Mouse (Mus musculus) fibroblast of lung, adult 2 months (primary cell): ENCODE data around the gene Stard13.
A peak's percentile ranks its signal among the peaks of the same experiment; 100 is the strongest.

ENCODE experiments used
- DNase-seq: peaks from one replicate; pipeline ENCODE4 v3.0.0-alpha.2; 2011; ENCODE audit warnings: low read depth

The Stard13 gene

GRCm38 (mm10) chr5:151142241-151142640 lies 91.4 kb downstream of the Stard13 start:
- peak; percentile 68 for DNase-seq

- DNase-seq, result no peak
Observed at GRCm38 (mm10) chr5:151137901-151138300, 95.7 kb downstream of the Stard13 start.

DNA sequence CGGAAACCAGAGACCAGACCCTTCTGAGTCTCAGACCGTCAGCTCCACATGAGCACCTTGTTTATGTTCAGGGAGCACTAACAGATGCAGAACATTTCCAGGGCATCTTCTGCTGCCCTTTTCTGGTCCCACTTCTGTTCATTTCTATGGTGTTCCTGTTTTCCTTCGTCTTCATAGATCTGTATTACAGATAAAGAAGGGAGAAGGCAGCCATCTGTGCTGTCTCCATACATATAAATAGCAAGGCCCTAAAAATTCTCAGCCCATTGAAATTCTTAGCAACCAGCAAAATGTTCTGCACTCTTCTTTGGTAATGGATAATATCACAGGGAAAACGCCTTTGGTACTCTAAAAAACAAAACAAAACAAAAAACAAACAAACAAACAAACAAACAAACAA lies 96.3 kb downstream of the Stard13 start:
- DNase-seq, result no peak

- DNase-seq, result no peak
Observed at GRCm38 (mm10) chr5:151135965-151136364, 97.7 kb downstream of the Stard13 start.

GRCm38 (mm10) chr5:151135078-151135826 lies 98.4 kb downstream of the Stard13 start:
- DNase-seq, result no peak

DNA sequence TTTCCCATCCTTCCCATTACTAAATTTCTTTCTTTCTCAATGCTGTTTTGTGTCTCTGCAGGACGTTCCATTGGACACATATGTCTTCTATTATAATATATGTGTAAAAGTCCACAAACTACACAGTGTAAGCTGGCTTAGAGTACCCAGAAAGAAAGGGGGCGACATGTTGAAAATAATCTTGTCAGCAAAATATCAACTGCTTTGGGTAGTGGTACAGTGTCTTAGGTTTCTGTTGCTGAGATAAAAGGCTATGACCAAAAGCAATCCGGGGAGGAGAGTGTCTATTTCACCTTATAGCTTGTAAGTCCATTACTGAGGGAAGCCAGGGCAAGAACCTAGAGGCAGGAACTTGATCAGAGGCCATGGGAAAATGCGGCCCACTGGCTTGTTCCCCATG lies 99.4 kb downstream of the Stard13 start:
- no peak for DNase-seq

GRCm38 (mm10) chr5:151133744-151134143 lies 99.9 kb downstream of the Stard13 start:
- DNase-seq, result no peak

DNA sequence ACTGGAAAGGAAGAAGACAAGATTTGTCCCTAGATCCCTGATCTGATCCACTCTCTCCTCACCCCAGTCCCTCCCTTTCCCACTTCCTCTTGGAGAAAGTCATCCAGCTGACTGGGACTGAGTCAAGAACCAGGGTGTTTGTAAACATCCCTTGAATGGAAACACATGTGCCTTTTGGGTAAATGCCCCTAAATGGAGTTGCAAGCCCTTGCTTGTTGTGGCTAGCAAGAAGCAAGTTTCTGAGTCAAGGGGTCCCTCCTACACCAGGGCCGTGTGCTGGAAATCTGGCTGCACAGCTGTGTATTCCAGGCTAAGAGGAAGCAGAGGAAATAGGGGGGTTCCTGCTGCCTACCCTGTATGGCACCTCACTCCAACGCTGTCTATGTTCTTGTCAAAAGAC lies 103.9 kb downstream of the Stard13 start:
- DNase-seq, result no peak

- DNase-seq, result no peak
Observed at GRCm38 (mm10) chr5:151127298-151127717, 106.3 kb downstream of the Stard13 start.

DNA sequence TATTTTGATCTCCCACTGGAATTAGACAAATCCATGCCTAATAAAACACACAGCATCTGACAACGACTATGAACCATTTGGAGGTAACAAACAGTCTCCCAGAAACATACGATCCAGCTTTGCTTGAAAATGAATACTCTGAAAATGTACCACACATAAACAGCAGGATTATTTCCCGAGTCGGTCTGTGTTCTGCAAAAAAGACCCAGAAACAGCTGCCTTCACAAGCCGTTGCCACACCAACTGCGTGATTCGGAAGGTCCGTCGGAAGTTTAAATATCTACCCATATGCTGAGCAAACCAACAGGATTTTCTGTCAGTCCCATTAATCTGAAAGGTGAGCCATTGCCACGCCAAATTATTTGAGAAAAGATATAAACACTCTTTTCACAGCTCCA lies 107.0 kb downstream of the Stard13 start:
- no peak for DNase-seq

DNA sequence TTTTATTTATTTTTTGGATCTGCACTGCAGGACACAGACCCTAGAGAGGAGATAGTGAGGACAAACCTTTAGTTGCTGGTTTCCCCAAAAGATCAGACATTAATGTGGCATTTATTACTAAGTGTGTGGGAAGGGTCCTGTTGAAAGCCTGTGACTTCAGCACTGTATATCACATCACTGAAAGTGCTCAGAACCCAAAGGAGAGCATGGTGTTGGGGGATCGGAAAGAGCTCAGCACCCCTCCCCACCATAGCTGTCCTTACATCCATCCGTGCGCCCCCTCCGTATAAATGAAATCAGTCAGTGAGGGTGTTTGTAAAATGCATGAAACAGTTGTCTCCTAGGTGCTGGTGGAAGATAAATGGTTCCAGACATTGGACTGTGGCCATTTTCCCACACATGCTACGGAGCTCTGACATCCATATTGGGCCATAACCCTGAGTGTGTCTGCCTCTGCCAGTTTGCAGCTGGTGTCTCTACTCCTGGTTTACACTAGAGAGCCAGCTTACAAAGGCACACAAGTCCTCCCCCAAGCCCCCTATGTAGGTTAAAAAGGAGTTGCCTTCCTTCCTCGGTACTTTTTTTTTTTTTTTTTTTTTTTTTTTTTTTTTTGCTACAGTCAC lies 107.5 kb downstream of the Stard13 start:
- no peak for DNase-seq

- DNase-seq, result no peak
Observed at GRCm38 (mm10) chr5:151117846-151118245, 115.8 kb downstream of the Stard13 start.

GRCm38 (mm10) chr5:151116192-151116887 lies 117.3 kb downstream of the Stard13 start:
- DNase-seq, result no peak

GRCm38 (mm10) chr5:151112743-151113142 lies 120.9 kb downstream of the Stard13 start:
- peak; percentile 87 for DNase-seq

GRCm38 (mm10) chr5:151111080-151111871 lies 122.4 kb downstream of the Stard13 start:
- DNase-seq, result no peak

DNA sequence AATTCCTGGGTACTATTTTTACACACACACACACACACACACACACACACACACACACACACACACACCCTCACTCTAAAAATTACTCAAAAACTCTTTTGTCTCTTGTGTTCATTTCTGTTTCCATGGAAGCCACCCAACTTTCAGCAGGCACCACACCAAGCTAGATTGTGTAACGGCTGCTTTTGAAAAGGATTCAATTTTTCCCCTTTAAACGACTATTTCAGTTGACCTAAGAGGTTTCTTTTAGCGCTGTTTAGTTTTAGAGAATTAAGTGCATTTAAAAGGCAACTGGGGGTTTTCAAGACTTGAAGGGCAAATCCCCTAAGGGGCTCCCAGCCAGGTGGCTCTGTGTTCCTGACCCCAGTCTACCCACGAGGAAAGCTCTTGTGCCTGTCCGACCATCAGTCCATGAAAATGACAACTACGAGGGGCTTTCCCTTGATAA lies 123.2 kb downstream of the Stard13 start:
- DNase-seq, result peak; percentile 83

DNA sequence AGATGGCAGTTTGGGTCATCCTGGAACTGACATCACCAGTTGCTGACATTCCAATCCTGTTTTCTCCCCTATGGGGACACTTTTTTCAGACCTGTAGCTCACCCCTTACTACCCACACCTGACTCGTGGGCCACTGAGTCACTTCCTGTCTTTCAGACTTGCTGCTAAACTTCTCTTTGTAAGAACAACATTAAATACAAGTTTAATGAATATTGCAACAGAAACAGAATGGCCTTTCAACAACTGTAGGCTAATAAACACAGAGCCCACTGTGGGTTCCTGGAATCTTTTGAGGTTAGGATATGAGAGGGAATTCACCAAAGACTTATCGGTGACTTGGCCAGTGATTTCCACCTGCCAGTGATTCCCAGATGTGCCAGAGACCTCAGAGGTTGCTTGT lies 123.8 kb downstream of the Stard13 start:
- DNase-seq, result peak; percentile 77

GRCm38 (mm10) chr5:151108955-151109354 lies 124.7 kb downstream of the Stard13 start:
- DNase-seq, result no peak

GRCm38 (mm10) chr5:151108291-151108897 lies 125.2 kb downstream of the Stard13 start:
- no peak for DNase-seq

GRCm38 (mm10) chr5:151106841-151107240 lies 126.8 kb downstream of the Stard13 start:
- DNase-seq, result no peak

- DNase-seq, result no peak
Observed at GRCm38 (mm10) chr5:151105054-151105971, 128.3 kb downstream of the Stard13 start.
